Mouse (Mus musculus) cortical plate, adult 2 months (tissue): ENCODE measurements around the gene Tsr3.

Source experiments
- CTCF ChIP-seq: fragments of 200-500 bp; IDR thresholded peaks from 2 replicates; pipeline ENCODE4 v1.5.1; 2011; ENCODE audit warnings: mild to moderate bottlenecking, control low read depth, low read length; ENCODE audit not compliant: insufficient read depth; ENCODE audit errors: extremely low read depth
- POLR2A ChIP-seq: fragments of 200-500 bp; IDR thresholded peaks from 2 replicates; pipeline ENCODE4 v1.6.1; 2011; ENCODE audit warnings: mild to moderate bottlenecking, low read length, control low read depth; ENCODE audit not compliant: insufficient read depth; ENCODE audit errors: extremely low read depth

- TF ChIP-seq CTCF (no peak), POLR2A (no peak)
These were observed 16.9 kb upstream of the Tsr3 start for GRCm38 (mm10) chr17:25222951-25223601.
